Mouse (Mus musculus): ENCODE data around the gene P2rx7. TPM values are rescaled to one million over a fixed set of nuclear protein-coding genes. Genes with fewer than 3 reads are reported as not detected.

P2rx7 gene
- total and polyA plus RNA-seq, 3 experiments: 2.8 to 7.2 (median 3.1) TPM

GRCm38 (mm10) chr5:122649264-122649663 is 5.6 kb downstream of the P2rx7 start:
- DNase-seq: no peak
- no peak overlapping the region for H3K27ac ChIP-seq
- no peak overlapping the region for H3K4me3 ChIP-seq
- H3K27me3 ChIP-seq (ENCODE audit: control insufficient read depth, insufficient read depth, low read length): no peaks in the 10 kb centered on the region
- no peak overlapping the region for H3K9ac ChIP-seq (ENCODE audit: low read depth, low read length)
- no peaks in the 10 kb centered on the region for H3K36me3 ChIP-seq (ENCODE audit: control insufficient read depth, insufficient read depth, low read length)
- 37% methylated on average over 8 of the region's 8 CpGs for WGBS
- H3K4me1 ChIP-seq (ENCODE audit: control insufficient read depth, insufficient read depth, low read length): peaks cover 7% of the 10 kb centered on the region
- TF ChIP-seq CTCF (IDR thresholded peaks at IDR 0.05) (no peak), POLR2A (IDR thresholded peaks at IDR 0.05; ENCODE audit: insufficient read depth, low read depth, low read length) (no peak), EP300 (IDR thresholded peaks at IDR 0.05; ENCODE audit: insufficient read depth, low read depth, low read length) (no peak)
- no peaks in the 10 kb centered on the region for H3K79me2 ChIP-seq (replicated peaks; ENCODE audit: control insufficient read depth, insufficient read depth, low read length)
- intact Hi-C loops (cut with DNase I): no loop called here

- no peak for DNase-seq
- TF ChIP-seq CTCF (IDR thresholded peaks at IDR 0.05) (no peak), POLR2A (IDR thresholded peaks at IDR 0.05; ENCODE audit: insufficient read depth, low read depth, low read length) (no peak), EP300 (IDR thresholded peaks at IDR 0.05; ENCODE audit: insufficient read depth, low read depth, low read length) (no peak)
- Histone ChIP-seq H3K4me3 (no peak overlapping the region), H3K27ac (no peak overlapping the region), H3K9ac (ENCODE audit: low read depth, low read length) (no peak overlapping the region), H3K27me3 (ENCODE audit: control insufficient read depth, insufficient read depth, low read length) (no peaks in the 10 kb centered on the region), H3K4me1 (ENCODE audit: control insufficient read depth, insufficient read depth, low read length) (peaks cover 7% of the 10 kb centered on the region), H3K79me2 (replicated peaks; ENCODE audit: control insufficient read depth, insufficient read depth, low read length) (no peaks in the 10 kb centered on the region), H3K36me3 (ENCODE audit: control insufficient read depth, insufficient read depth, low read length) (no peaks in the 10 kb centered on the region)
- 83% methylated on average over 8 of the region's 8 CpGs for WGBS
- intact Hi-C loops (cut with DNase I): no loop called here
These were observed 6.4 kb downstream of the P2rx7 start for GRCm38 (mm10) chr5:122650100-122650499.

- H3K9ac ChIP-seq (ENCODE audit: low read depth, low read length): 0 out of 2 replicates have a peak overlapping the region, but pooled peaks have one; percentile 27
- H3K4me3 ChIP-seq: no peak overlapping the region
- DNase-seq: no peak
- H3K79me2 ChIP-seq (replicated peaks; ENCODE audit: control insufficient read depth, insufficient read depth, low read length): no peaks in the 10 kb centered on the region
- no peaks in the 10 kb centered on the region for H3K27me3 ChIP-seq (ENCODE audit: control insufficient read depth, insufficient read depth, low read length)
- TF ChIP-seq POLR2A (IDR thresholded peaks at IDR 0.05; ENCODE audit: insufficient read depth, low read depth, low read length) (no peak), EP300 (IDR thresholded peaks at IDR 0.05; ENCODE audit: insufficient read depth, low read depth, low read length) (0 out of 2 replicates have a peak, but pooled peaks have one; percentile 39), CTCF (IDR thresholded peaks at IDR 0.05) (no peak)
- intact Hi-C loops (cut with DNase I): no loop called here
- whole genome bisulfite sequencing: 41% methylated on average over 7 of the region's 7 CpGs
- H3K27ac ChIP-seq: no peak overlapping the region
- H3K36me3 ChIP-seq (ENCODE audit: control insufficient read depth, insufficient read depth, low read length): no peaks in the 10 kb centered on the region
- H3K4me1 ChIP-seq (ENCODE audit: control insufficient read depth, insufficient read depth, low read length): peaks cover 7% of the 10 kb centered on the region
These were observed 8.8 kb downstream of the P2rx7 start for GRCm38 (mm10) chr5:122652506-122652905.

GRCm38 (mm10) chr5:122653112-122653445 is 9.4 kb downstream of the P2rx7 start:
- TF ChIP-seq EP300 (IDR thresholded peaks at IDR 0.05; ENCODE audit: insufficient read depth, low read depth, low read length): no peak
- no peak for TF ChIP-seq CTCF (IDR thresholded peaks at IDR 0.05)
- TF ChIP-seq POLR2A (IDR thresholded peaks at IDR 0.05; ENCODE audit: insufficient read depth, low read depth, low read length): no peak
- H3K4me1 ChIP-seq (ENCODE audit: control insufficient read depth, insufficient read depth, low read length): peaks cover 7% of the 10 kb centered on the region
- H3K36me3 ChIP-seq (ENCODE audit: control insufficient read depth, insufficient read depth, low read length): no peaks in the 10 kb centered on the region
- intact Hi-C loops (cut with DNase I): no loop called here
- H3K27ac ChIP-seq: no peak overlapping the region
- no peak for DNase-seq
- H3K9ac ChIP-seq (ENCODE audit: low read depth, low read length): no peak overlapping the region
- H3K4me3 ChIP-seq: no peak overlapping the region
- 43% methylated on average over 10 of the region's 10 CpGs for WGBS
- H3K79me2 ChIP-seq (replicated peaks; ENCODE audit: control insufficient read depth, insufficient read depth, low read length): no peaks in the 10 kb centered on the region
- H3K27me3 ChIP-seq (ENCODE audit: control insufficient read depth, insufficient read depth, low read length): no peaks in the 10 kb centered on the region

GRCm38 (mm10) chr5:122653446-122654267 is 9.9 kb downstream of the P2rx7 start:
- H3K36me3 ChIP-seq (ENCODE audit: control insufficient read depth, insufficient read depth, low read length): no peaks in the 10 kb centered on the region
- intact Hi-C loops (cut with DNase I): no loop called here
- H3K27ac ChIP-seq: no peak overlapping the region
- H3K4me3 ChIP-seq: no peak overlapping the region
- no peak for DNase-seq
- WGBS: 74% methylated on average over 15 of the region's 15 CpGs
- no peaks in the 10 kb centered on the region for H3K79me2 ChIP-seq (replicated peaks; ENCODE audit: control insufficient read depth, insufficient read depth, low read length)
- H3K4me1 ChIP-seq (ENCODE audit: control insufficient read depth, insufficient read depth, low read length): peaks cover 7% of the 10 kb centered on the region
- no peak overlapping the region for H3K9ac ChIP-seq (ENCODE audit: low read depth, low read length)
- TF ChIP-seq CTCF (IDR thresholded peaks at IDR 0.05): no peak
- TF ChIP-seq EP300 (IDR thresholded peaks at IDR 0.05; ENCODE audit: insufficient read depth, low read depth, low read length): no peak
- TF ChIP-seq POLR2A (IDR thresholded peaks at IDR 0.05; ENCODE audit: insufficient read depth, low read depth, low read length): no peak
- no peaks in the 10 kb centered on the region for H3K27me3 ChIP-seq (ENCODE audit: control insufficient read depth, insufficient read depth, low read length)

- no peak for DNase-seq
These were observed 10.5 kb downstream of the P2rx7 start for GRCm38 (mm10) chr5:122654268-122654573.

More at GRCm38 (mm10) chr5:122654268-122654573, 10.5 kb downstream of the P2rx7 start:
- Histone ChIP-seq H3K4me1 (ENCODE audit: control insufficient read depth, insufficient read depth, low read length) (peaks cover 7% of the 10 kb centered on the region), H3K36me3 (ENCODE audit: control insufficient read depth, insufficient read depth, low read length) (no peaks in the 10 kb centered on the region), H3K79me2 (replicated peaks; ENCODE audit: control insufficient read depth, insufficient read depth, low read length) (no peaks in the 10 kb centered on the region), H3K27me3 (ENCODE audit: control insufficient read depth, insufficient read depth, low read length) (no peaks in the 10 kb centered on the region), H3K4me3 (no peak overlapping the region), H3K27ac (no peak overlapping the region), H3K9ac (ENCODE audit: low read depth, low read length) (no peak overlapping the region)
- no peak for TF ChIP-seq EP300 (IDR thresholded peaks at IDR 0.05; ENCODE audit: insufficient read depth, low read depth, low read length)
- 75% methylated on average over 5 of the region's 5 CpGs for WGBS
- intact Hi-C loops (cut with DNase I): no loop called here

Data from heart, adult 2 months (tissue).